Mouse (Mus musculus) erythroblast, adult 5-6 weeks (primary cell): ENCODE data around the gene Vmn2r110. TPM values are rescaled to one million over a fixed set of nuclear protein-coding genes. Genes with fewer than 3 reads are reported as not detected.

Experiments used
- ATAC-seq: replicated peaks from 2 replicates; pipeline ENCODE4 v1.8.0; 2016; ENCODE audit warnings: moderate number of reproducible peaks, mild to moderate bottlenecking, moderate TSS enrichment, inconsistent platforms; ENCODE audit not compliant: poor library complexity, low FRiP score, severe bottlenecking
- total RNA-seq, 2 experiments: library from RNA; stranded (forward) in 1 of 2; stranded (reverse) in 1 of 2; fragments of 150-400 nt in 1 of 2; fragments of 200-764, 138-1000 nt in 1 of 2; gene quantifications; 2 replicates each; pipeline versions ENCODE4 v1.2.3 to v1.2.4; 2015 to 2017; ENCODE audit warnings: low replicate concordance in 2 of 2

Vmn2r110 gene
- total RNA-seq (2015; ENCODE audit: low replicate concordance) (not detected in 2 replicates), total RNA-seq (2017; ENCODE audit: low replicate concordance) (not detected in 2 replicates)

DNA sequence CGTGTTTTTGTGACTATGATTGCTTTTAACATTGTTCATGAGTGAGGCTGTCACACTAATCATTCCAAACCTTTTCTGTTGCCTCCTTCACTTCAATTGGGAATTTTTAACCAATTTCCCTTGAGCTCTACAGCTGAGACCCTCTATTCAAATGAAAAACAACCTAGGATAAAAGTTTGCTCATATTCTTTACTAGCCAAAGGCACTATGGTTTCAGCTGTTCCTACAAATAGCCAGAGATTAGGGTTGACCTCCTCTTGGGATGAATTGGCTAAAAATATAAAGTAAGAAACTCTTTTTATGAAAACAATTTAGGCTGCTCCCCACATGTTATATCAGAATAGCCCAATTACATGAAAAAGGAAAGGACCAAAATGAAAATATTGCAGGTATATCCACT is at the start of gene Vmn2r110:
Gene Vmn2r110, minus strand, starts transcription at position 101 of the 400 bp plus-strand sequence.
- no peak for ATAC-seq

DNA sequence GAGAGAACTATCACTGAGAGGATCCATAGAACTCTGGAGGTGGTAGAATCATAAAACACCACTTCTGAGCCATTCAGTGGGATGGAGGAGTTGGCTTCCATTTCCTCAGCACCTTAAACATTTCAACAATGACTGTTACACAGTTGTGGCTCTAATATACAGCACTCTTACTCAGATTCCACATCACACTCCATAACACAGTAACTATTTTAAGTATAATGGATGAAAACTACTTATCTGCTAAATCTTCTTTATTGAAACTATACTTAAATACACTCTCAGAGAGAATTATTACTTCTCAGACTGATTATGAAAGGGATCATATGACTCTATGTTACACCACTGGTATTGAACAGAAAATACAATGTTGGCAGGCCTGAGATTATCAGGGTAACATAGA is 28.6 kb upstream of the Vmn2r110 start, which contains the start of gene Fpr-rs3:
Gene Fpr-rs3, minus strand, starts transcription at position 101 of the 400 bp plus-strand sequence.
- ATAC-seq = no peak

DNA sequence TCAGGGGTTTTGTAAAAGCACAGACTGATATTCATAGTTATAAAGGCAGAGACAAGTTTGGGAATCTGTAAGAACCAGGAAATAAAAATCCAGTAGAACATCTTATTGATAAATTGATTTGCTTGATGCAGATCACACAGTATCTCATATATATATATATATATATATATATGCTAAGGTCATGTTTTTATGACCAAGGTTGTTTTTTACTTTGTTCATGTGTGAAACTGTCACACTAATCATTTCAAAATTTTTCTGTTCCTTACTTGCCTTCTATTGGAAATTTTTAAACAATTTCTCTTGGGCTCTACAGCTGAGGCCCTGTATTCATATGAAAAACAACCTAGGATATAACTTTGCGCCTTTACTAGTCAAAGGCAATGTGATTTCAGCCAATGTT is 31.6 kb downstream of the Vmn2r110 start, which contains the start of gene Vmn2r109:
Gene Vmn2r109, minus strand, starts transcription at position 101 of the 400 bp plus-strand sequence.
- ATAC-seq = no peak

Other genes starting within 250 kb of the Vmn2r110 start
- not detected in 2 replicates for gene Vmn1r224, start 182.3 kb downstream of the Vmn2r110 start, total RNA-seq (2015; ENCODE audit: low replicate concordance)
- 0.14 TPM in 1 of 2 replicates, not detected in the other for gene Vmn1r224, start 182.3 kb downstream of the Vmn2r110 start, total RNA-seq (2017; ENCODE audit: low replicate concordance)
- gene Vmn2r108, start 115.1 kb downstream of the Vmn2r110 start, total RNA-seq (2015; ENCODE audit: low replicate concordance) = not detected in 2 replicates
- gene Vmn2r108, start 115.1 kb downstream of the Vmn2r110 start, total RNA-seq (2017; ENCODE audit: low replicate concordance) = not detected in 2 replicates
- gene Vmn1r225, start 98.3 kb downstream of the Vmn2r110 start, total RNA-seq (2015; ENCODE audit: low replicate concordance) = not detected in 2 replicates
- not detected in 2 replicates for gene Vmn1r225, start 98.3 kb downstream of the Vmn2r110 start, total RNA-seq (2017; ENCODE audit: low replicate concordance)
- not detected in 2 replicates for gene Vmn2r109, start 31.7 kb downstream of the Vmn2r110 start, total RNA-seq (2015; ENCODE audit: low replicate concordance)
- not detected in 2 replicates for gene Vmn2r109, start 31.7 kb downstream of the Vmn2r110 start, total RNA-seq (2017; ENCODE audit: low replicate concordance)
- not detected in 2 replicates for gene Fpr-rs3, start 28.5 kb upstream of the Vmn2r110 start, total RNA-seq (2015; ENCODE audit: low replicate concordance)
- gene Fpr-rs3, start 28.5 kb upstream of the Vmn2r110 start, total RNA-seq (2017; ENCODE audit: low replicate concordance) = not detected in 2 replicates
- gene Vmn1r226, start 86.4 kb upstream of the Vmn2r110 start, total RNA-seq (2015; ENCODE audit: low replicate concordance) = not detected in 2 replicates
- gene Vmn1r226, start 86.4 kb upstream of the Vmn2r110 start, total RNA-seq (2017; ENCODE audit: low replicate concordance) = not detected in 2 replicates
- gene Vmn1r227, start 133.4 kb upstream of the Vmn2r110 start, total RNA-seq (2015; ENCODE audit: low replicate concordance) = not detected in 2 replicates
- not detected in 2 replicates for gene Vmn1r227, start 133.4 kb upstream of the Vmn2r110 start, total RNA-seq (2017; ENCODE audit: low replicate concordance)
- not detected in 2 replicates for gene Vmn1r228, start 189.7 kb upstream of the Vmn2r110 start, total RNA-seq (2015; ENCODE audit: low replicate concordance)
- 0.14 TPM in 1 of 2 replicates, not detected in the other for gene Vmn1r228, start 189.7 kb upstream of the Vmn2r110 start, total RNA-seq (2017; ENCODE audit: low replicate concordance)
- not detected in 2 replicates for gene Vmn1r229, start 215.1 kb upstream of the Vmn2r110 start, total RNA-seq (2015; ENCODE audit: low replicate concordance)
- gene Vmn1r229, start 215.1 kb upstream of the Vmn2r110 start, total RNA-seq (2017; ENCODE audit: low replicate concordance) = 0.28 TPM in 1 of 2 replicates, not detected in the other
- not detected in 2 replicates for gene Vmn1r230, start 244.0 kb upstream of the Vmn2r110 start, total RNA-seq (2015; ENCODE audit: low replicate concordance)
- gene Vmn1r230, start 244.0 kb upstream of the Vmn2r110 start, total RNA-seq (2017; ENCODE audit: low replicate concordance) = not detected in 2 replicates